Mouse (Mus musculus): Measurements from ENCODE around the gene Slc6a3. TPM values are rescaled to one million over a fixed set of nuclear protein-coding genes. Genes with fewer than 3 reads are reported as not detected.

Gene Slc6a3
- 0.49 and 0.56 TPM in 2 replicates for polyA plus RNA-seq (2015; fragmentation: Nextera tagmentation; extraction: Ambion mirVana)

DNA sequence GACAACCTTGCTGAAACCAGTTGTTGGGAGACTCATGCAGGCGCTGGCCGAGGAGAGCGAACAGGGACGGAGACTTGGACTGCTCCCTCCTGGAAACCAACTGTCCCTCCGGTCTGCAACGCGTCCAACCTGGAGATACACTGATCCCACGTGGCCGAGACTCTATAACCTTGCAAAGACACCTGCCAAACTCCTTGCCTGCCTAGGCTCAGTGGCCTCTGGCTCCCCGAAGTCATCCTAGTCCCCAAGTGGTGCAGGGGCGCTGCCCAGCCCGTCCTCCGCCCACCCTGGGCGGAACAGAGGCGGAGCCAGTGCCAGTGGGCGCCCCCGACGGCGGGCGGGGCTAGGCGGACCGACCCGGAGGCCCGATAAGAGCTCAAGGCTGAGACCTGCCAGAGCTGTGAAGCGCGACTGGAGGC lies at the start of gene Slc6a3:
TSS of gene Slc6a3 (plus strand) at position 345 of the 419 bp plus-strand sequence.
- peak; percentile 82 for ATAC-seq
- WGBS: under 1% methylated on average over 26 of the region's 26 CpGs
- peaks cover 11% of the 10 kb centered on the region for H3K4me1 ChIP-seq (ENCODE audit: control insufficient read depth, insufficient read depth, low read depth, low read length)
- H3K27ac ChIP-seq (ENCODE audit: low read depth, low read length): no peak within 1 kb of the TSS
- H3K4me2 ChIP-seq (ENCODE audit: low read length): peak within 1 kb of the TSS; percentile 97
- peak within 1 kb of the TSS; percentile 68 for H3K9ac ChIP-seq (ENCODE audit: low read depth, low read length)
- no peaks in the 10 kb centered on the region for H3K9me3 ChIP-seq (ENCODE audit: control insufficient read depth, low read length)
- H3K36me3 ChIP-seq (ENCODE audit: control insufficient read depth, insufficient read depth, low read length): no peaks in the 10 kb centered on the region
- peak within 1 kb of the TSS; percentile 55 for H3K4me3 ChIP-seq (ENCODE audit: low read length)
- peaks cover 41% of the 10 kb centered on the region for H3K27me3 ChIP-seq (replicated peaks; ENCODE audit: control insufficient read depth, insufficient read depth, low read length)

- WGBS: 46% methylated on average over 3 of the region's 3 CpGs
Observed at GRCm38 (mm10) chr13:73488105-73488504, 48.4 kb upstream of the Slc6a3 start.

DNA sequence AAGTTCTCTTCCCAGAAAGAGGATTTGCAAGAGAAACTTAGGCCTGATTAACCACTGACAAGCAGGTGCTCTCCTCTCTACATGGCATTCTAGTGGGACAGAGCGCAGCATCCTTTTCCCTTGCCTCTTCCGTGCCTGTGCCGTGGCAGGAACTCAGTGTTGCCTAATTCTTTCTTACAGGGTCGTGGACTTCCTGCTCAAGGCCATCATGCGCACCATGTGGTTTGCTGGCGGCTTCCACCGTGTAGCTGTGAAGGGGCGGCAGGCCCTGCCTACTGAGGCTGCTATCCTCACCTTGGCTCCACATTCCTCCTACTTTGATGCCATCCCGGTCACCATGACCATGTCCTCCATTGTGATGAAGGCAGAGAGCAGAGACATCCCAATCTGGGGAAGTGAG lies 47.8 kb upstream of the Slc6a3 start:
- Histone ChIP-seq H3K4me3 (ENCODE audit: low read length) (no peak overlapping the region), H3K27ac (ENCODE audit: low read depth, low read length) (no peak overlapping the region), H3K4me1 (ENCODE audit: control insufficient read depth, insufficient read depth, low read depth, low read length) (no peaks in the 10 kb centered on the region; the same call in 1 of the 2 replicates), H3K36me3 (ENCODE audit: control insufficient read depth, insufficient read depth, low read length) (peaks cover 41% of the 10 kb centered on the region), H3K27me3 (replicated peaks; ENCODE audit: control insufficient read depth, insufficient read depth, low read length) (no peaks in the 10 kb centered on the region), H3K4me2 (ENCODE audit: low read length) (no peak overlapping the region), H3K9ac (ENCODE audit: low read depth, low read length) (no peak overlapping the region), H3K9me3 (ENCODE audit: control insufficient read depth, low read length) (peaks cover 3% of the 10 kb centered on the region; the same call in 1 of the 2 replicates)
- 86% methylated on average over 9 of the region's 9 CpGs for WGBS
- ATAC-seq: no peak

More at GRCm38 (mm10) chr13:73488105-73488504, 48.4 kb upstream of the Slc6a3 start:
- H3K27me3 ChIP-seq (replicated peaks; ENCODE audit: control insufficient read depth, insufficient read depth, low read length): no peaks in the 10 kb centered on the region
- H3K9ac ChIP-seq (ENCODE audit: low read depth, low read length): no peak overlapping the region
- no peaks in the 10 kb centered on the region; the same call in 1 of the 2 replicates for H3K4me1 ChIP-seq (ENCODE audit: control insufficient read depth, insufficient read depth, low read depth, low read length)
- H3K27ac ChIP-seq (ENCODE audit: low read depth, low read length): no peak overlapping the region
- peaks cover 3% of the 10 kb centered on the region; the same call in 1 of the 2 replicates for H3K9me3 ChIP-seq (ENCODE audit: control insufficient read depth, low read length)
- no peak overlapping the region for H3K4me3 ChIP-seq (ENCODE audit: low read length)
- ATAC-seq: no peak
- no peak overlapping the region for H3K4me2 ChIP-seq (ENCODE audit: low read length)
- peaks cover 41% of the 10 kb centered on the region for H3K36me3 ChIP-seq (ENCODE audit: control insufficient read depth, insufficient read depth, low read length)

- Histone ChIP-seq H3K4me3 (ENCODE audit: low read length) (no peak overlapping the region), H3K4me1 (ENCODE audit: control insufficient read depth, insufficient read depth, low read depth, low read length) (no peaks in the 10 kb centered on the region; the same call in 1 of the 2 replicates), H3K9me3 (ENCODE audit: control insufficient read depth, low read length) (peaks cover 3% of the 10 kb centered on the region; the same call in 1 of the 2 replicates), H3K4me2 (ENCODE audit: low read length) (no peak overlapping the region), H3K27ac (ENCODE audit: low read depth, low read length) (no peak overlapping the region), H3K27me3 (replicated peaks; ENCODE audit: control insufficient read depth, insufficient read depth, low read length) (no peaks in the 10 kb centered on the region), H3K9ac (ENCODE audit: low read depth, low read length) (no peak overlapping the region), H3K36me3 (ENCODE audit: control insufficient read depth, insufficient read depth, low read length) (peaks cover 47% of the 10 kb centered on the region)
- 81% methylated on average over 3 of the region's 3 CpGs for WGBS
- no peak for ATAC-seq
Observed at GRCm38 (mm10) chr13:73489986-73490385, 46.6 kb upstream of the Slc6a3 start.

DNA sequence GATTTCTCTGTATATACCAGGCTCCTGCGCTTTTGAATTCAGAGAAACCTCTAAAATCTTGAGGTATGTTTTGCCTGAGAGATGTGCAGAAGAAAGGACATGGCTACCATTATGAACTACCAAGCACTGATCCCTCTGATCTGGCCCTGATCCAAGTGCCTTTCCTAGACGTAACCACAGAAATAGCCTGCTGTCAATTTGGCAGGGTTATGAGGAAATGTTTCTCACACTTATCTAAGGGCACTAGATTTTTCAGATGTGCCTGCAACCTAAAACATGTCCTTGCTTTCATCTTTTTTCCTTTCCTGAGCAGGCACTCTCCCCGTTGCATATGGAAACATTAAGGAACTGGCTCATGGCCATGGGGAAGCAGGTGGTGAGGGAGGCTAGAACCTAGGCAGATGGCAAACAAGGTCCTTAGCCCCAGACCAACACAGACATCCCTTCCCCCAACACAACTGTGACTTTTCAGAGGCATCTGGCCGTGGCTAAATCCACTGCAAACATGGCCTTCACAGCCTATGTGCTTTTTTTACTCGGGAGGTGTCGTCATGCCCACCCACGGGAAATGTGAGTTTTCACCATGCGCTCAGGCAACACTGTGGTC lies 45.9 kb upstream of the Slc6a3 start:
- Histone ChIP-seq H3K9ac (ENCODE audit: low read depth, low read length) (no peak overlapping the region), H3K27me3 (replicated peaks; ENCODE audit: control insufficient read depth, insufficient read depth, low read length) (no peaks in the 10 kb centered on the region), H3K4me1 (ENCODE audit: control insufficient read depth, insufficient read depth, low read depth, low read length) (no peaks in the 10 kb centered on the region; the same call in 1 of the 2 replicates), H3K4me3 (ENCODE audit: low read length) (no peak overlapping the region), H3K4me2 (ENCODE audit: low read length) (no peak overlapping the region), H3K27ac (ENCODE audit: low read depth, low read length) (no peak overlapping the region), H3K36me3 (ENCODE audit: control insufficient read depth, insufficient read depth, low read length) (peaks cover 47% of the 10 kb centered on the region), H3K9me3 (ENCODE audit: control insufficient read depth, low read length) (peaks cover 3% of the 10 kb centered on the region; the same call in 1 of the 2 replicates)
- 59% methylated on average over 8 of the region's 8 CpGs for WGBS
- ATAC-seq: peak; percentile 55; the same call in 1 of the 2 replicates

- Histone ChIP-seq H3K4me2 (ENCODE audit: low read length) (no peak overlapping the region), H3K36me3 (ENCODE audit: control insufficient read depth, insufficient read depth, low read length) (peaks cover 49% of the 10 kb centered on the region), H3K27me3 (replicated peaks; ENCODE audit: control insufficient read depth, insufficient read depth, low read length) (no peaks in the 10 kb centered on the region), H3K4me1 (ENCODE audit: control insufficient read depth, insufficient read depth, low read depth, low read length) (no peaks in the 10 kb centered on the region; the same call in 1 of the 2 replicates), H3K9ac (ENCODE audit: low read depth, low read length) (no peak overlapping the region), H3K27ac (ENCODE audit: low read depth, low read length) (no peak overlapping the region), H3K4me3 (ENCODE audit: low read length) (no peak overlapping the region), H3K9me3 (ENCODE audit: control insufficient read depth, low read length) (no peaks in the 10 kb centered on the region)
- ATAC-seq: no peak
- whole genome bisulfite sequencing: 94% methylated on average over 4 of the region's 4 CpGs
Observed at GRCm38 (mm10) chr13:73493183-73493582, 43.4 kb upstream of the Slc6a3 start.

GRCm38 (mm10) chr13:73494528-73494927 lies 42.0 kb upstream of the Slc6a3 start:
- ATAC-seq: no peak
- H3K27me3 ChIP-seq (replicated peaks; ENCODE audit: control insufficient read depth, insufficient read depth, low read length): no peaks in the 10 kb centered on the region
- H3K27ac ChIP-seq (ENCODE audit: low read depth, low read length): no peak overlapping the region
- peaks cover 50% of the 10 kb centered on the region for H3K36me3 ChIP-seq (ENCODE audit: control insufficient read depth, insufficient read depth, low read length)
- H3K4me3 ChIP-seq (ENCODE audit: low read length): no peak overlapping the region
- no peak overlapping the region for H3K4me2 ChIP-seq (ENCODE audit: low read length)
- no peaks in the 10 kb centered on the region; the same call in 1 of the 2 replicates for H3K4me1 ChIP-seq (ENCODE audit: control insufficient read depth, insufficient read depth, low read depth, low read length)
- no peak overlapping the region for H3K9ac ChIP-seq (ENCODE audit: low read depth, low read length)
- H3K9me3 ChIP-seq (ENCODE audit: control insufficient read depth, low read length): no peaks in the 10 kb centered on the region
- whole genome bisulfite sequencing: 99% methylated on average over 9 of the region's 9 CpGs

DNA sequence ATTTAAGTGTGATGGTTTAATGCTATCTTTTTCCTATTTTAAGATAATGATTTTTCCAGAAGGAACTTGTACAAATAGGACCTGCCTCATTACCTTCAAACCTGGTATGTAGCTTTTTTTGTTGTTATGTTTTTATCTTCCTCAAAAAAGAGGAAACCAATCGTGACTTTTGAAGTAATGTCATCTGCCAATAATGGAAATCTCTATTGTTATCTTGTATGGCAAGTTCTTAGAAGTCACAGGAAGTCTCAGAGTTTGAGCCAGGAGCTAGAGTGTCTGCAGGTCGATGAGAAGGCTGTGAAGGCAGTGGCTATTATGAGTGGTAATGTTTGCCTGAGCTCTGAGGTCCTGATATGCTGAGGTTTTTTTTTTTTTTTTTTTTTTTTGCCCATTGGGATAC lies 40.4 kb upstream of the Slc6a3 start:
- Histone ChIP-seq H3K9me3 (ENCODE audit: control insufficient read depth, low read length) (no peaks in the 10 kb centered on the region), H3K4me3 (ENCODE audit: low read length) (no peak overlapping the region), H3K36me3 (ENCODE audit: control insufficient read depth, insufficient read depth, low read length) (peaks cover 51% of the 10 kb centered on the region), H3K4me1 (ENCODE audit: control insufficient read depth, insufficient read depth, low read depth, low read length) (no peaks in the 10 kb centered on the region), H3K27me3 (replicated peaks; ENCODE audit: control insufficient read depth, insufficient read depth, low read length) (no peaks in the 10 kb centered on the region), H3K27ac (ENCODE audit: low read depth, low read length) (no peak overlapping the region), H3K9ac (ENCODE audit: low read depth, low read length) (no peak overlapping the region), H3K4me2 (ENCODE audit: low read length) (no peak overlapping the region)
- 83% methylated on average over 2 of the region's 2 CpGs for WGBS
- no peak for ATAC-seq

GRCm38 (mm10) chr13:73499893-73500604 lies 36.5 kb upstream of the Slc6a3 start:
- H3K36me3 ChIP-seq (ENCODE audit: control insufficient read depth, insufficient read depth, low read length): peaks cover 46% of the 10 kb centered on the region
- H3K9ac ChIP-seq (ENCODE audit: low read depth, low read length): no peak overlapping the region
- ATAC-seq: no peak
- no peaks in the 10 kb centered on the region for H3K4me1 ChIP-seq (ENCODE audit: control insufficient read depth, insufficient read depth, low read depth, low read length)
- H3K27me3 ChIP-seq (replicated peaks; ENCODE audit: control insufficient read depth, insufficient read depth, low read length): no peaks in the 10 kb centered on the region
- 87% methylated on average over 6 of the region's 6 CpGs for WGBS
- no peak overlapping the region for H3K4me2 ChIP-seq (ENCODE audit: low read length)
- no peaks in the 10 kb centered on the region for H3K9me3 ChIP-seq (ENCODE audit: control insufficient read depth, low read length)
- no peak overlapping the region for H3K27ac ChIP-seq (ENCODE audit: low read depth, low read length)
- H3K4me3 ChIP-seq (ENCODE audit: low read length): no peak overlapping the region
